Mouse (Mus musculus) erythroblast, embryonic 14.5 days (primary cell): Measurements from ENCODE around the gene 6430548M08Rik.

Experiments
- GATA1 ChIP-seq: IDR thresholded peaks from 2 replicates; pipeline ENCODE4 v1.6.1; 2012; ENCODE audit warnings: low read length, inconsistent platforms, mixed read lengths
- TAL1 ChIP-seq: IDR thresholded peaks from 3 replicates; pipeline ENCODE4 v1.6.1; 2012; ENCODE audit warnings: low read length, inconsistent platforms, mixed read lengths

DNA sequence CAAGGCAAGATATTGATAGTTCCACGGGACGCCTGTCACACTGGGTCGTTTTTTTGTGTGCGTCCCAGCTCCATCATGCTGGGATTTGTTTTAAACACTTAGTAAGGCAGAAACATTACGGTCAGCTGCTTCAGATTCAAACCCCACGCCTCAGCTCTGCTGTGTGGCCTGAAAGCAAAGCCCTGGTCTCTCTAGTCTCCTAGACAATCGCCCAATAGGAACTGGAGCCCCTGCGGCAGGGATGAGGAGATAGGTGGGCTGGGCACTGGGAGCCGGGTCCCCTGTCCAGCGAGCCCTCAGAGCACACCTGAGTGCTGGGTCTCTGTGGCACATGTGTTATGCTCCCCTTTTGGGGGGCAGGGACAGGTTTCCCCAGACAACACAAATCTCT, 64.2 kb downstream of the 6430548M08Rik start:
- TF ChIP-seq GATA1 = no peak
- no peak for TF ChIP-seq TAL1
